Mouse (Mus musculus): ENCODE data around the gene Ap1g2.

Gene Ap1g2

GRCm38 (mm10) chr14:55085324-55086008 is 20.9 kb downstream of the Ap1g2 start:
- DNase-seq: peak; percentile 78

GRCm38 (mm10) chr14:55083481-55083880 is 22.9 kb downstream of the Ap1g2 start:
- peak; percentile 66 for DNase-seq

GRCm38 (mm10) chr14:55081105-55081504 is 25.3 kb downstream of the Ap1g2 start:
- DNase-seq: no peak

GRCm38 (mm10) chr14:55079214-55079970 is 27.0 kb downstream of the Ap1g2 start:
- peak; percentile 48 for DNase-seq

- DNase-seq: no peak
Measured at GRCm38 (mm10) chr14:55078366-55078989, 27.9 kb downstream of the Ap1g2 start.

- DNase-seq: no peak
Measured at GRCm38 (mm10) chr14:55077481-55078365, 28.7 kb downstream of the Ap1g2 start.

- DNase-seq: no peak
Measured at GRCm38 (mm10) chr14:55076956-55077355, 29.4 kb downstream of the Ap1g2 start.

GRCm38 (mm10) chr14:55076224-55076623 is 30.2 kb downstream of the Ap1g2 start:
- DNase-seq: no peak

GRCm38 (mm10) chr14:55074416-55074815 is 32.0 kb downstream of the Ap1g2 start:
- no peak for DNase-seq

- DNase-seq: no peak
Measured at GRCm38 (mm10) chr14:55071756-55072155, 34.6 kb downstream of the Ap1g2 start.

- no peak for DNase-seq
Measured at GRCm38 (mm10) chr14:55066042-55066441, 40.4 kb downstream of the Ap1g2 start.

GRCm38 (mm10) chr14:55065391-55065790 is 41.0 kb downstream of the Ap1g2 start:
- no peak for DNase-seq

- DNase-seq: no peak
Measured at GRCm38 (mm10) chr14:55064481-55065370, 41.7 kb downstream of the Ap1g2 start.

- no peak for DNase-seq
Measured at GRCm38 (mm10) chr14:55063581-55064381, 42.6 kb downstream of the Ap1g2 start.

GRCm38 (mm10) chr14:55063117-55063516 is 43.3 kb downstream of the Ap1g2 start:
- no peak for DNase-seq

GRCm38 (mm10) chr14:55062626-55063025 is 43.8 kb downstream of the Ap1g2 start:
- no peak for DNase-seq

GRCm38 (mm10) chr14:55061845-55062244 is 44.5 kb downstream of the Ap1g2 start:
- DNase-seq: no peak

- DNase-seq: peak; percentile 62
Measured at GRCm38 (mm10) chr14:55059931-55060330, 46.5 kb downstream of the Ap1g2 start.

GRCm38 (mm10) chr14:55059009-55059408 is 47.4 kb downstream of the Ap1g2 start:
- DNase-seq: no peak

GRCm38 (mm10) chr14:55055167-55055834 is 51.1 kb downstream of the Ap1g2 start:
- DNase-seq: peak; percentile 48

Data from kidney, adult 11 months (tissue).